Mouse (Mus musculus) liver, embryonic 16.5 days (tissue): ENCODE measurements at regions not wholly inside any gene's neighbourhood (a gene's known extent, or its start where the extent isn't known, plus 50 kb on each side); places are given as distances from the start of the nearest gene placed in this dataset.

Experiments
- ATAC-seq: fragments of 200-750 bp; cut with Nextera tagmentation; 2 replicates; pipeline ENCODE4 v1.8.0; 2017; ENCODE audit warnings: low read depth, mild to moderate bottlenecking, moderate number of reproducible peaks, moderate library complexity
- H3K27ac ChIP-seq: fragments of 300-500 bp; sonication (generic); 2 replicates; pipeline ENCODE4 v1.5.1; 2014; ENCODE audit warnings: mild to moderate bottlenecking, low read length
- H3K27me3 ChIP-seq: fragments of 300-500 bp; sonication (generic); 2 replicates; pipeline ENCODE4 v1.6.1; 2014; ENCODE audit warnings: low read depth, low read length, mixed read lengths; ENCODE audit not compliant: control insufficient read depth, insufficient read depth
- H3K36me3 ChIP-seq: fragments of 300-500 bp; sonication (generic); 2 replicates; pipeline ENCODE4 v1.6.1; 2014; ENCODE audit warnings: mild to moderate bottlenecking; ENCODE audit not compliant: control insufficient read depth, insufficient read depth
- H3K4me1 ChIP-seq: fragments of 300-500 bp; sonication (generic); 2 replicates; pipeline ENCODE4 v1.6.1; 2014; ENCODE audit warnings: low read depth, low read length, mixed read lengths; ENCODE audit not compliant: control insufficient read depth
- H3K4me2 ChIP-seq: fragments of 300-500 bp; sonication (generic); 2 replicates; pipeline ENCODE4 v1.6.1; 2014; ENCODE audit warnings: low read depth, low read length, mixed read lengths
- H3K4me3 ChIP-seq: fragments of 300-500 bp; sonication (generic); 2 replicates; pipeline ENCODE4 v1.5.1; 2014; ENCODE audit warnings: low read depth, mild to moderate bottlenecking, low read length
- H3K9ac ChIP-seq: fragments of 300-500 bp; sonication (generic); 2 replicates; pipeline ENCODE4 v1.6.1; 2014; ENCODE audit warnings: low read depth, low read length
- H3K9me3 ChIP-seq: fragments of 300-500 bp; sonication (generic); replicated peaks from 2 replicates; pipeline ENCODE4 v1.6.1; 2016; ENCODE audit warnings: low read length; ENCODE audit not compliant: control insufficient read depth
- WGBS: fragments of 180-500 bp; shearing (Covaris S2); extraction: QIAGEN DNeasy Blood & Tissue Kit; methylation state at CpG from one replicate; pipeline ENCODE4 v1.1.7; 2014; ENCODE audit not compliant: insufficient replicate concordance; 5-methylcytosine and 5-hydroxymethylcytosine counted together

DNA sequence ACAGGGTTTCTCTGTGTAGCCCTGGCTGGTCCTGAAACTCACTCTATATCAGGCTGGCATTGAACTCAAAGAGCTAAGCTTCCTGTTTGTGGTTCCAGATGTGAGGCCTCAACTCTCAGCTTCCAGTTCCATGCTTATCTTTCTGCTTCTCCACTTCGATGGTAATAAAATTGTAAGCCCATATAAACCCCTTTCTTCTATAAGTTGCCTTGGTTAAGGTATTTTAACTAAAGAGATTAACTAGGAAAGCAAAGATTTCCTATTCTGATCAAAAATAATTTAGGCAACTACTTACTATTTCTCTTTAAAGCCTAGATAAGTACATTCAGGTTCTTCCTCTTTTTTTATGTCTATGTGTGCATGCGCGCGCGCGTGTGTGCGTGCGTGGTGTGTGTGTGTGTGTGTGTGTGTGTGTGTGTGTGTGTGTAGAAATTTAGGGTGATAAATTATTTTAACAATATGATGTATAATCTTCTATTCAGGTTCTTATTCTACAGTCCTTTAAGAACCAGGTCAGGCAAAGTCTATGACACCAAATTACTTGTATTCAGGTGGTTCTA, 190.3 kb upstream of the Kbtbd8 start:
- WGBS, result 72% methylated on average over 8 of the region's 8 CpGs
- no peaks in the 10 kb centered on the region for H3K4me1 ChIP-seq
- no peaks in the 10 kb centered on the region for H3K9me3 ChIP-seq
- H3K27me3 ChIP-seq, result no peaks in the 10 kb centered on the region
- H3K4me3 ChIP-seq, result no peak overlapping the region
- H3K27ac ChIP-seq, result no peak overlapping the region
- no peaks in the 10 kb centered on the region for H3K36me3 ChIP-seq
- H3K4me2 ChIP-seq, result no peak overlapping the region
- no peak overlapping the region for H3K9ac ChIP-seq
- no peak for ATAC-seq

DNA sequence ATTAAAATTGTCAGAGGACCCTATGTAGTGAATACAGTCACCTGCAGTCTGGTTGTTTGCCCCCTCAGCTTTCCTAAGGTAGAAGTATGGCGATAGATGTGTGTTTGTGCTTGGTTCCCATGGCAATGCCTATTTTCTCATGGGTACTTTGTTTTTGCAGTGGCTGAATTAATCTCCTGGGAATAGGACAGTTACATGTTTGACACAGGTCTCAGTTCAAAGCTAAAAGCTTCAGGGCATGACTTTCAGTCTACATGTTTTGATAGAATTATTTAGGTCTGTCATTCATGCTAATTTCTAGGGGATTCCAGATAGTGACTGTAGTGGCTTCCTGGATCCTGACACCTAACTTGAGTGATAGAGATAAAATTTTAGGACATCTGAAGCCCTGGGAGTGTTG, 191.6 kb upstream of the Kbtbd8 start:
- no peak overlapping the region for H3K9ac ChIP-seq
- no peak overlapping the region for H3K4me2 ChIP-seq
- 67% methylated on average over 1 of the region's 1 CpGs for WGBS
- H3K27ac ChIP-seq, result no peak overlapping the region
- no peak overlapping the region for H3K4me3 ChIP-seq
- no peaks in the 10 kb centered on the region for H3K4me1 ChIP-seq
- H3K9me3 ChIP-seq, result no peaks in the 10 kb centered on the region
- no peak for ATAC-seq
- no peaks in the 10 kb centered on the region for H3K36me3 ChIP-seq
- no peaks in the 10 kb centered on the region for H3K27me3 ChIP-seq

DNA sequence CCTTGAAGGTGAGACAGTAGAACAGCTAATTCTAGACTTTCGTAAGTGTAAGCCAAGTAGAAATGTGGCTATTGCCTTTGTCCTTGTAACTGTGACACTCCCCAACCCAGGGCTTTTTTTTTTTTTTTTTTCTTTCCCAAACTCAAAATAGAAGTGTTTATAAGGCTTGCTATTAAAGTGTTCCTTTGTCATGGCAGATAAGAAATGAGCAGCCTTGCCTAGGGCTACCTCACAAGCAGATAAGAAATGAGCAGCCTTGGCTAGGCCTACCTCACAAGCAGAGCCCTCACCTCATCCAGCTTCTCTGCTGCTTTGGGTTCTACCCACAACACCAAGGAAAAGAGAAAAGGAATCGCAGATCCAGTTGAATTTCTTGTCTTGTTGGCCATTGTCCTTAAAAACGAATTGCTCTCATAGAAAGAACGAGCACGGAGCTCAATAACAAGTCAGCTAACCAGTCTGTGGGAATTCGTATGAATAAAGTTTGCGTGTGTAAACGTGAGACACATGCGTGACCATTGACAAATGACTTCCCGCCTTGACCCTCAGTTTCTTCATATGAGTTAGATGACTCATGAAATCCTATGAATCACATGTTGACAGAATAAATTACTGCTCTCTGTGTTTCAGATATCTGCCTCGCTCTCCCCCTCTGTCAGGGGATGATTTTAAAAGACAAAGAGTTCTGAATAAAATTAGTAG, 192.6 kb upstream of the Kbtbd8 start:
- 67% methylated on average over 11 of the region's 11 CpGs for WGBS
- no peak for ATAC-seq
- no peak overlapping the region for H3K4me2 ChIP-seq
- no peak overlapping the region for H3K4me3 ChIP-seq
- H3K36me3 ChIP-seq, result no peaks in the 10 kb centered on the region
- H3K9ac ChIP-seq, result no peak overlapping the region
- H3K4me1 ChIP-seq, result no peaks in the 10 kb centered on the region
- no peaks in the 10 kb centered on the region for H3K9me3 ChIP-seq
- no peak overlapping the region for H3K27ac ChIP-seq
- no peaks in the 10 kb centered on the region for H3K27me3 ChIP-seq

DNA sequence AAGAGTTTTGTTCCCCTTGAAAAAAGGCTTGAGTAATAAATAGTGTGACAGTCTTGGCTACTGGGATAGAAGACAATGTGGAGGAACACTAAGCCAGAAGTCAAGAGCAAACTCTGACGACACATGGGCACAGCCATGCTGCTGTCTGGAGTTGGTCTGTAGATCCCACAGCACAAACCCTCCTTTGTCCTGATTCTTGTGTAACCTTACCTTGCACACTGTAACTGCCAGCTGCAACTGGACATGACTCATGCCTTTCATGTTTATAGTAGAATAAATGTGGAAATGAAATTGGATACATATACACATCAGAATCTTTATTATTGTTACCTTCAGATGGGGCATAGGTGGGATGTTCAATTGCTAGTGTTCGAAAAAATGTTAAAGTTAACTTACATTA, 195.3 kb upstream of the Kbtbd8 start:
- Histone ChIP-seq H3K9ac (no peak overlapping the region), H3K4me1 (no peaks in the 10 kb centered on the region), H3K36me3 (no peaks in the 10 kb centered on the region), H3K9me3 (no peaks in the 10 kb centered on the region), H3K27me3 (no peaks in the 10 kb centered on the region), H3K27ac (no peak overlapping the region), H3K4me3 (no peak overlapping the region), H3K4me2 (no peak overlapping the region)
- 53% methylated on average over 2 of the region's 2 CpGs for WGBS
- ATAC-seq, result no peak

DNA sequence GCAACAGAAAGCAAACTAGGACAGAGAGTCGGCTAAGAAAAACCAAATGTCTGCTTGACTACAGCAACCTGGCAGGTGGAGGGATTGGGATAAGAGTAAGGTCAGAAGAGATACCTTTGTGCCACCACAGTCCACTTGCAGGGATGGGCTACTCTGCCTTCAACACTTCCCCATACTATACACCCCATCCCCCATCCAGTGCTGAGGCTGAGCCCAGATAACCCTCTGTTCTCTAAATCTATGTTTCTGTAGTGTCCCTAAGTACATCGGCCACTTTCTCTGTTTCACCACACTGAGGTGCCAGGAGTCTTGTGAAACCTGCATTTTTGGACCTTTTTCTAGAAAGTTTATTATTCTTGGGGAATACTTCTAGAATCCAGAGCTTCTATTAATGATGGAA, 196.3 kb upstream of the Kbtbd8 start:
- no peak overlapping the region for H3K9ac ChIP-seq
- ATAC-seq, result no peak
- no peak overlapping the region for H3K27ac ChIP-seq
- H3K9me3 ChIP-seq, result no peaks in the 10 kb centered on the region
- H3K4me1 ChIP-seq, result no peaks in the 10 kb centered on the region
- no peak overlapping the region for H3K4me2 ChIP-seq
- no peaks in the 10 kb centered on the region for H3K27me3 ChIP-seq
- no peaks in the 10 kb centered on the region for H3K36me3 ChIP-seq
- H3K4me3 ChIP-seq, result no peak overlapping the region
- 63% methylated on average over 2 of the region's 2 CpGs for WGBS

DNA sequence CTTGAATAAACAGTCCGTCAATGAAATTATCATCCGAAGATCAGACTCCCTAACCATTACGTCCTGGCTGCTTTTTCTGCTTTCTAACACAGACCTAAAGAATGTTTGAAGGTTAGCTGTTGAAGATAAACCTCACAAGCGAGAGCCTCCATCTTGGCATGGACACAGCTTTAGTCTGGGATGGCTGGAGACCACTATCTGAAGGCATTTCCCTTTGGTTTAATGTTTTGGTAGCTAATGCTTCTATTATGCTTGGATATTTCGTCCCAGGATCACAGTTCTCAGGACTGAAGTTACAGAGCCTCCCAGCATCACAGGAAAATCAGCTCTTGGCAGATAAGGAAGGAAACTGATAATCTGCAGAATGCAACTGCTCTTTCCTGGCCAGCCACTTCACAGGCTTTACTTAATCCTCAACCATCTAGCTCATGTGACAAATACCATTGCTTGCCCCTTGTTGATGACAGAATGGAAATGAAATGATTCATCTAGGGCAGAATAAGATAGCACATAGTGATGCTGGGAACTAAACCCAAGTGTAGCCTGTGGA, 197.8 kb upstream of the Kbtbd8 start:
- no peaks in the 10 kb centered on the region for H3K27me3 ChIP-seq
- H3K4me1 ChIP-seq, result no peaks in the 10 kb centered on the region
- H3K9me3 ChIP-seq, result no peaks in the 10 kb centered on the region
- WGBS, result 29% methylated on average over 5 of the region's 5 CpGs
- no peak overlapping the region for H3K9ac ChIP-seq
- H3K36me3 ChIP-seq, result no peaks in the 10 kb centered on the region
- ATAC-seq, result no peak
- H3K27ac ChIP-seq, result no peak overlapping the region
- H3K4me2 ChIP-seq, result no peak overlapping the region
- H3K4me3 ChIP-seq, result no peak overlapping the region

DNA sequence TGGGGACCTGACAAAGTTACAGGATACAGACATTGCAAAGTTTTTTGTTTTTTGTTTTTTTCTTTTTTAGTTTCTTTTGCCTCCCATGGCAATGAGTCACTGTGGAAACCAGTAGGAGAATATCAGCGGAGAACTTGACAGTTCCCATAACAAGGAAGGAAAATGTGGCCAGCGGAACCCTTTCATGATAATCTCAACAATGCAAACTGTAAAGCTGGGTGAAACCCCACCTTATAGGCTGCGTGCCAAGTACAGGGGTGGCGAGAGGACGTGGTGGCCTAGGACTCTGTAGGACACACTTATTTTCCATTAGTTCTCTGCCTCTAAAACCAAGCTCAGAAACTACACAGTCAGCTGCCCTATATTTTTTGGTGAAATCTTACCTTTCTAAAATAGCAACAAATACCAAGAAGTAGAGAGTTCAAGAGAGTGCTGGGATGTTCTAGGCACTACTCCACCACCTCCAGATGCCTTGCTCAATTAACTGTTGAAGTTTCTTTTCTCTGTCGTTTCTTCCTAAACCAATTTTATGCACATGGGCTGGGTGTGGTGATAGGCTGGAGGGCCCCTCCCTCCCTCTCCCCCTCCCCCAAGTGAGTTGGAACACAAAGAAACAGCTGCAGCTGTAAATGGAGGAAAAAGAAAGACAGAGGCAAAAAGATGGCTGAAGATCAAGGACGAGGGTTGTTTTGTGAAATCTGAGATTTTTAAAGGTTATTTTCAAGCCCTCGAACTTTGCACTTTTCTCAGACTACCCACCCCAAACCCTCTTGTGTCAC, 201.0 kb upstream of the Kbtbd8 start:
- ATAC-seq, result no peak
- H3K4me1 ChIP-seq, result no peaks in the 10 kb centered on the region
- WGBS, result 35% methylated on average over 8 of the region's 8 CpGs
- no peaks in the 10 kb centered on the region for H3K36me3 ChIP-seq
- H3K9ac ChIP-seq, result no peak overlapping the region
- H3K4me2 ChIP-seq, result no peak overlapping the region
- no peak overlapping the region for H3K4me3 ChIP-seq
- no peaks in the 10 kb centered on the region for H3K9me3 ChIP-seq
- no peaks in the 10 kb centered on the region for H3K27me3 ChIP-seq
- H3K27ac ChIP-seq, result no peak overlapping the region

DNA sequence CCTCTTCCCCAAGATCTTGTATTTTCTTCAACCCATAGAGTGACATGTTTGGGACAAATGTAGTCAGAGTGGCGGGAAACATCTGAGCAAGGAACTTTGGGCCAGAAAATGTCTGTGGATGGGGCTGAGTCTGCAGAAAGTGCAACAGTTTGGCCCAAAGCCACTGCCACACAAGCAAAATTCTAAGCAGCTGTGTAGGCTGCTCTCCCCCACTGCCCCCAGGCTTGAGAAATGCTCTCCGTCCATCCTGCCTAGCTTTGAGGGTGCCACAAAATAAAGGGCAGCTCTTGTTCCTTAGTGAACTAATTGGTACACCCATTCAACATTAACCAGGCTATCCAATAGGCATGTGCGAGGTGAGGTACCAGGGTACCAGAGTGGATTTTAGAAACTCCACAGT, 205.2 kb upstream of the Kbtbd8 start:
- no peak overlapping the region for H3K4me2 ChIP-seq
- no peak overlapping the region for H3K27ac ChIP-seq
- H3K36me3 ChIP-seq, result no peaks in the 10 kb centered on the region
- H3K4me3 ChIP-seq, result no peak overlapping the region
- no peaks in the 10 kb centered on the region for H3K27me3 ChIP-seq
- ATAC-seq, result no peak
- no peaks in the 10 kb centered on the region for H3K9me3 ChIP-seq
- no peak overlapping the region for H3K9ac ChIP-seq
- 64% methylated on average over 3 of the region's 3 CpGs for WGBS
- H3K4me1 ChIP-seq, result no peaks in the 10 kb centered on the region

DNA sequence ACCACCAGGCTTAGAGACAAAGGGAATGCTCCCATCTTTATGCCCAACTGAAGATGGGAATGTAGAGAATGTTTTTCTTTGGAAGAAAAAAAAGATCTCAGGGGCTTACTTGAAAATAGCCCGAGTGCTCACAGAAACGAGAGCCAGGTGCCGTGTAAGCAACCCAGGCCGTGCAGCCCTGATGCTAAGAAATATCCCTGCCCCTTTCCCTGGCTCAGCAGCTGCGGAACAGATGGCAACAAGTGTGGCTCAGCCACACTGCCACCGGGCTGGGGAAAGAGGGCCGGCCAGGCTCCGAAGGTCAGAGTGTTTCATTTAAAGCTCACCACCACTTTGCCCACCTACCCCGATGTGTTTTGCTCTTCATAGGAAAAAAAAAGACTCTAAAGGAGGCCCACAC, 205.7 kb upstream of the Kbtbd8 start:
- Histone ChIP-seq H3K4me3 (no peak overlapping the region), H3K27me3 (no peaks in the 10 kb centered on the region), H3K27ac (no peak overlapping the region), H3K4me1 (no peaks in the 10 kb centered on the region), H3K9me3 (no peaks in the 10 kb centered on the region), H3K4me2 (no peak overlapping the region), H3K36me3 (no peaks in the 10 kb centered on the region), H3K9ac (no peak overlapping the region)
- 72% methylated on average over 9 of the region's 9 CpGs for WGBS
- no peak for ATAC-seq
